8 mouse cellular contexts compared by ENCODE assay signal in genomic region chr4:63494967-63495914, GRCm38 (mm10). TPM values are rescaled to one million over a fixed set of nuclear protein-coding genes. Genes with fewer than 3 reads are reported as not detected.
A peak's percentile ranks its signal among the peaks of the same experiment; 100 is the strongest.
DNase-seq lines count a peak whose midpoint lies in the region; ATAC-seq and TF ChIP-seq lines count a peak whose summit lies in the region.

No protein-coding gene starts in this region.

- TF ChIP-seq POLR2A in embryonic fibroblast, embryonic 13.5 days (IDR thresholded peaks at IDR 0.05; ENCODE audit: low read depth, low read length): no peak

- no peak for DNase-seq in Patski (ENCODE audit: low read depth, low spot score)
- peak; percentile 34 to 43 for DNase-seq in heart, postnatal 36 days
- DNase-seq in left cerebral cortex, postnatal 14 days (ENCODE audit: low spot score in 2 of 2): peak; percentile 46 to 48
- peak; percentile 15 to 24 for DNase-seq in spleen, postnatal 14 days (ENCODE audit: low spot score in 2 of 2)
- DNase-seq in layer of hippocampus, adult 18-20 months (ENCODE audit: low spot score in 2 of 2): no peak

- H3K4me1 ChIP-seq in embryonic fibroblast, embryonic 13.5 days (ENCODE audit: control insufficient read depth, insufficient read depth, low read length): peaks cover 3% of the 10 kb centered on the region; the same call in 1 of the 2 replicates

- peaks cover 8% of the 10 kb centered on the region for H3K79me3 ChIP-seq in C2C12 (ENCODE audit: low read depth)

- H3K79me2 ChIP-seq in C2C12 (ENCODE audit: control insufficient read depth, insufficient read depth): peaks cover 23% of the 10 kb centered on the region

- TF ChIP-seq CTCF in C2C12 (IDR thresholded peaks at IDR 0.05; ENCODE audit: control insufficient read depth, insufficient read depth, insufficient read length) (no peak), Patski (IDR thresholded peaks at IDR 0.05) (no peak)
- TF ChIP-seq CTCF in embryonic fibroblast, embryonic 13.5 days (IDR thresholded peaks at IDR 0.05; ENCODE audit: borderline replicate concordance, insufficient read depth, low read length): no peak

- peak overlapping the region; percentile 47 for H3ac ChIP-seq in C2C12 (ENCODE audit: control insufficient read depth, insufficient read length, low read depth)

- POLR2A ChIA-PET in Patski (lab: Charles Lee): interaction anchor here (0.6 to 1.2 kb wide), 2 partner anchors 63 to 74 kb away, joined by 3 to 4 read pairs; partner anchors contain the start of gene Tmem268

- no peaks in the 10 kb centered on the region for H3K27me3 ChIP-seq in C2C12 (ENCODE audit: control insufficient read depth, insufficient read depth, insufficient read length)
- H3K27me3 ChIP-seq in Patski: no peaks in the 10 kb centered on the region

- no peaks in the 10 kb centered on the region for H3K36me3 ChIP-seq in C2C12 (ENCODE audit: control insufficient read depth, insufficient read depth)

- intact Hi-C loops in heart, postnatal 36 days (cut with DNase I): loop anchor here (2.0 kb wide), 1 partner anchor 76 kb away; no protein-coding TSS in a partner anchor
- intact Hi-C loops in left cerebral cortex, postnatal 14 days (cut with DNase I): loop anchor here (5.0 to 10.0 kb wide), 2 partner anchors 73 to 350 kb away; no protein-coding TSS in a partner anchor

- peak; percentile 45 for ATAC-seq in Patski
- peak; percentile 43 for ATAC-seq in megakaryocyte progenitor cell, adult 5-6 weeks (replicated peaks; ENCODE audit: poor library complexity)

- CTCF ChIA-PET in Patski (lab: Charles Lee): interaction anchor here (0.7 kb wide), 1 partner anchor 45 kb away, joined by 3 read pairs; no protein-coding TSS in a partner anchor

- H3K4me3 ChIP-seq in C2C12 (ENCODE audit: insufficient read depth, poor library complexity, severe bottlenecking): peak overlapping the region; percentile 44
- H3K4me3 ChIP-seq in embryonic fibroblast, embryonic 13.5 days (ENCODE audit: insufficient read depth, low read length): peak overlapping the region; percentile 72

- H3K27ac ChIP-seq in embryonic fibroblast, embryonic 13.5 days (ENCODE audit: insufficient read depth, low read length): no peak overlapping the region

- in situ Hi-C loops in Patski (cut with MboI; ENCODE audit: low pct_unique_long_range_greater_than_20kb): loop anchor here (5.0 kb wide), 1 partner anchor 78 kb away; no protein-coding TSS in a partner anchor

TF ChIP-seq in C2C12, 6 proteins besides CTCF, POLR2A, EP300 and RAD21:
- TF ChIP-seq MAX (IDR thresholded peaks at IDR 0.05) (no peak), MYOD1 (IDR thresholded peaks at IDR 0.05; ENCODE audit: control insufficient read depth, insufficient read length, low read depth) (peak; percentile 8)

RNA-seq across cellular contexts. Expression of gene Whrn, which starts 0.6 kb away (rescaled TPM):
- polyA plus RNA-seq in C2C12 (2012; fragmentation: generic; extraction: Trizol) (28.9 TPM), Patski (2021) (31.0 TPM)
- 6.1 and 7.5 TPM in 2 replicates for polyA plus RNA-seq in embryonic fibroblast, embryonic 13.5 days (2011; ENCODE audit: insufficient read length, low read depth, missing spikeins)
- 10 to 100 TPM; 26.3 to 33.2 TPM for total RNA-seq in heart, postnatal 36 days (2021)
- total RNA-seq in left cerebral cortex, postnatal 14 days (2021): 10 to 100 TPM; 46.6 to 51.2 TPM
- 1.7 and 3.6 TPM in 2 replicates for total RNA-seq in megakaryocyte progenitor cell, adult 5-6 weeks (2015)
- total RNA-seq in megakaryocyte progenitor cell, adult 5-6 weeks (2017): 0.37 and 0.41 TPM in 2 replicates
- total RNA-seq in layer of hippocampus, adult 18-20 months (2021): 10 to 100 TPM; 18.0 to 21.8 TPM

RNA-seq across cellular contexts. Expression of gene Atp6v1g1, which starts 49.3 kb away (rescaled TPM):
- polyA plus RNA-seq in C2C12 (2012; fragmentation: generic; extraction: Trizol) (335 TPM), Patski (2021) (230 TPM)
- polyA plus RNA-seq in embryonic fibroblast, embryonic 13.5 days (2011; ENCODE audit: insufficient read length, low read depth, missing spikeins): 181 and 213 TPM in 2 replicates
- total RNA-seq in heart, postnatal 36 days (2021): 100 to 1,000 TPM; 150 to 161 TPM
- total RNA-seq in left cerebral cortex, postnatal 14 days (2021): 100 to 1,000 TPM; 132 to 140 TPM
- 102 and 121 TPM in 2 replicates for total RNA-seq in megakaryocyte progenitor cell, adult 5-6 weeks (2015)
- total RNA-seq in megakaryocyte progenitor cell, adult 5-6 weeks (2017): 80.3 and 82.4 TPM in 2 replicates
- 100 to 1,000 TPM; 126 to 138 TPM for total RNA-seq in layer of hippocampus, adult 18-20 months (2021)

Comparison
In these comparisons a context has a peak if more than half of its experiments do, and no peak if none do; other contexts are left out.
1. DNase-seq: peak in heart, postnatal 36 days (2 of 2), left cerebral cortex, postnatal 14 days (2 of 2) and spleen, postnatal 14 days (2 of 2); none in Patski (single experiment) and layer of hippocampus, adult 18-20 months (0 of 2).
2. RNA of gene Whrn, which starts 0.6 kb away (total RNA-seq): 46.6 to 51.2 TPM in left cerebral cortex, postnatal 14 days, 26.3 to 33.2 TPM in heart, postnatal 36 days and 18.0 to 21.8 TPM in layer of hippocampus, adult 18-20 months; 0.37 to 3.6 TPM in megakaryocyte progenitor cell, adult 5-6 weeks; every median in the first group is over 4 times any median in the second.